ENCODE assay signal across 8 mouse cellular contexts in genomic region chr4:109165521-109166173, GRCm38 (mm10). TPM values are rescaled to one million over a fixed set of nuclear protein-coding genes. Genes with fewer than 3 reads are reported as not detected.
A peak's percentile ranks its signal among the peaks of the same experiment; 100 is the strongest.
DNase-seq lines count a peak whose midpoint lies in the region; ATAC-seq and TF ChIP-seq lines count a peak whose summit lies in the region.

No protein-coding gene starts in this region.

- H3K4me1 ChIP-seq in cortical plate, adult 2 months (ENCODE audit: control insufficient read depth, insufficient read depth, low read length): no peaks in the 10 kb centered on the region
- no peaks in the 10 kb centered on the region for H3K4me1 ChIP-seq in liver, embryonic 11.5 days (replicated peaks; ENCODE audit: control insufficient read depth, insufficient read depth, low read length)

- H3K36me3 ChIP-seq in liver, embryonic 11.5 days (ENCODE audit: control insufficient read depth, insufficient read depth, low read length): no peaks in the 10 kb centered on the region

- H3K4me2 ChIP-seq in liver, embryonic 11.5 days: no peak overlapping the region

- H3K27me3 ChIP-seq in liver, embryonic 11.5 days (replicated peaks; ENCODE audit: control insufficient read depth, insufficient read depth, low read length): no peaks in the 10 kb centered on the region

- intact Hi-C loops in gastrocnemius, postnatal 36 days (cut with DNase I): no loop called here

- peak; percentile 66 for DNase-seq in A20 (ENCODE audit: low read depth, low spot score)
- DNase-seq in adipocyte (ENCODE audit: low spot score): peak; percentile 88
- DNase-seq in gastrocnemius, postnatal 36 days: peak; percentile 81 to 85
- peak; percentile 93 for DNase-seq in kidney, postnatal 10 days
- peak; percentile 64 for DNase-seq in liver, embryonic 11.5 days (ENCODE audit: low spot score)
- DNase-seq in thymus, postnatal 0 days (ENCODE audit: low spot score): peak; percentile 77

- no peak overlapping the region for H3K9ac ChIP-seq in liver, embryonic 11.5 days (ENCODE audit: low read depth, low read length)

- no peak overlapping the region for H3K4me3 ChIP-seq in cortical plate, adult 2 months (ENCODE audit: insufficient read depth, low read length)
- no peak overlapping the region for H3K4me3 ChIP-seq in liver, embryonic 11.5 days (ENCODE audit: low read depth, low read length)

- 33% methylated on average over 12 of the region's 12 CpGs for WGBS in liver, embryonic 11.5 days

- H3K9me3 ChIP-seq in liver, embryonic 11.5 days (ENCODE audit: control insufficient read depth, low read length): no peaks in the 10 kb centered on the region

- TF ChIP-seq CTCF in cortical plate, adult 2 months (IDR thresholded peaks at IDR 0.05; ENCODE audit: extremely low read depth, insufficient read depth, low read length): peak; percentile 87

- ATAC-seq in liver, embryonic 11.5 days (replicated peaks; ENCODE audit: low FRiP score): no peak
- peak; percentile 61; the same call in 1 of the 2 replicates for ATAC-seq in neutrophil, adult 5-6 weeks (ENCODE audit: extremely low read depth, insufficient number of reproducible peaks, low FRiP score, poor library complexity, severe bottlenecking)

- H3K27ac ChIP-seq in cortical plate, adult 2 months (ENCODE audit: insufficient read depth, low read length): no peak overlapping the region
- H3K27ac ChIP-seq in liver, embryonic 11.5 days (ENCODE audit: low read depth, low read length): no peak overlapping the region

- TF ChIP-seq POLR2A in cortical plate, adult 2 months (IDR thresholded peaks at IDR 0.05; ENCODE audit: extremely low read depth, insufficient read depth, low read length): no peak

RNA-seq across cellular contexts. Expression of gene Osbpl9, which starts 36.4 kb away (rescaled TPM):
- polyA plus RNA-seq in cortical plate, adult 2 months (2012; rRNA removed): 54.2 and 59.7 TPM in 2 replicates
- total RNA-seq in gastrocnemius, postnatal 36 days (2021): 100 to 1,000 TPM in 1 of 2 experiments, 10 to 100 TPM in 1; 82.9 to 101 TPM
- 40.6 and 45.7 TPM in 2 replicates for polyA plus RNA-seq in liver, embryonic 11.5 days (2014; fragmentation: Nextera tagmentation; extraction: Ambion mirVana)
- total RNA-seq in neutrophil, adult 5-6 weeks (2017): 328 and 343 TPM in 2 replicates
- 64.4 and 65.7 TPM in 2 replicates for polyA plus RNA-seq in thymus, postnatal 0 days (2015; fragmentation: Nextera tagmentation; extraction: Ambion mirVana)
